Mouse (Mus musculus) lung, embryonic 16.5 days (tissue): ENCODE data around the gene D17Wsu92e. TPM values are rescaled to one million over a fixed set of nuclear protein-coding genes. Genes with fewer than 3 reads are reported as not detected.

Experiments used
- ATAC-seq: fragments of 200-750 bp; cut with Nextera tagmentation; 2 replicates; pipeline ENCODE4 v1.8.0; 2017; ENCODE audit warnings: low read depth, mild to moderate bottlenecking, moderate library complexity
- H3K27ac ChIP-seq: fragments of 300-500 bp; sonication (generic); 2 replicates; pipeline ENCODE4 v1.5.1; 2014; ENCODE audit warnings: mild to moderate bottlenecking, control low read depth, low read length
- H3K27me3 ChIP-seq: fragments of 300-500 bp; sonication (generic); 2 replicates; pipeline ENCODE4 v1.6.1; 2014; ENCODE audit warnings: low read depth, low read length, mixed read lengths; ENCODE audit not compliant: control insufficient read depth, insufficient read depth
- H3K36me3 ChIP-seq: fragments of 300-500 bp; sonication (generic); 2 replicates; pipeline ENCODE4 v1.6.1; 2014; ENCODE audit warnings: low read length; ENCODE audit not compliant: control insufficient read depth, insufficient read depth
- H3K4me1 ChIP-seq: fragments of 300-500 bp; sonication (generic); replicated peaks from 2 replicates; pipeline ENCODE4 v1.6.1; 2014; ENCODE audit warnings: low read length, mixed read lengths; ENCODE audit not compliant: control insufficient read depth, insufficient read depth
- H3K4me2 ChIP-seq: fragments of 300-500 bp; sonication (generic); 2 replicates; pipeline ENCODE4 v1.6.1; 2014; ENCODE audit warnings: low read depth, low read length, control low read depth
- H3K4me3 ChIP-seq: fragments of 300-500 bp; sonication (generic); 2 replicates; pipeline ENCODE4 v1.5.1; 2014; ENCODE audit warnings: mild to moderate bottlenecking, low read length, control low read depth
- H3K9ac ChIP-seq: fragments of 300-500 bp; sonication (generic); 2 replicates; pipeline ENCODE4 v1.6.1; 2014; ENCODE audit warnings: low read length, control low read depth
- H3K9me3 ChIP-seq: fragments of 300-500 bp; sonication (generic); 2 replicates; pipeline ENCODE4 v1.6.1; 2016; ENCODE audit warnings: low read length; ENCODE audit not compliant: control insufficient read depth
- WGBS: fragments of 180-500 bp; shearing (Covaris S2); extraction: QIAGEN DNeasy Blood & Tissue Kit; methylation state at CpG from one replicate; pipeline ENCODE4 v1.1.7; 2014; 5-methylcytosine and 5-hydroxymethylcytosine counted together
- polyA plus RNA-seq: library from polyadenylated mRNA; unstranded; fragments of >200 nt; fragmentation: Nextera tagmentation; extraction: Ambion mirVana; gene quantifications from 2 replicates; pipeline ENCODE4 v1.2.1, GENCODE M21; 2015

The D17Wsu92e gene
- polyA plus RNA-seq, 1 experiment from 2014 or later: 14.6 TPM

DNA sequence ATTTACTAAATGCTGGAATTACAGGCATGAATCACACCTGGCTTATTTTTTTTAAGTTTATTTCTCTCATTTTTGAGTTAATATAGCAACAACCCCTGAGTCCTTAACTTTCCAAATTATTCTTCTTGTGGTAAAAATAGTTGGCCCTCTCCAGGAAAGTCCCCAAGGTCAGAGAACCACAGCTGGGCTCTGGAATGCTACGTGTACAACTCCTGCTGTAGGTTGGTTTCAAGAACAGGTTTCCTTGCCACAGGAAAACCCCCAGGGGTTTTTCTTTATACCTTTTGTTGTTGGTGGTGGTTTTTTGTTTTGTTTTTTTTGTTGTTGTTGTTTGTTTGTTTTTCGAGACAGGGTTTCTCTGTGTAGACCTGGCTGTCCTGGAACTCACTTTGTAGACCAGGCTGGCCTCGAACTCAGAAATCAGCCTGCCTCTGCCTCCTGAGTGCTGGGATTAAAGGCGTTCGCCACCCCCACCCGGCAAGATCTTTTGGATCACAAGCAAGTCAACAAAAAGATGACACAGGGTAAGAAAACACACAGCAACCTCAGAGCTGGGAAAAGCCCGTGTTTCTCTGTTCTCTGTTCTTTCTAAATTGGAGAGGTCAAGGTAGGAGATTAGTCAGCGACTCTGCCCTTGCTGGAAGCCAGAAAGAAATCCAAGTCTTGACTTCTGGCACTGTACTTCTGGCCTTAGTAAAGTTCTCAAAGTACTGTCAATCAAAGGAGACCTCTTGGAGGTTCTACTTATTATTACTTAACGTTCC lies 2.9 kb upstream of the D17Wsu92e start:
- Histone ChIP-seq H3K9me3 (no peaks in the 10 kb centered on the region), H3K27ac (no peak overlapping the region), H3K4me1 (peaks cover 14% of the 10 kb centered on the region), H3K4me3 (no peak overlapping the region), H3K4me2 (no peak overlapping the region), H3K9ac (no peak overlapping the region), H3K27me3 (no peaks in the 10 kb centered on the region), H3K36me3 (no peaks in the 10 kb centered on the region)
- 68% methylated on average over 9 of the region's 9 CpGs for WGBS
- no peak for ATAC-seq

DNA sequence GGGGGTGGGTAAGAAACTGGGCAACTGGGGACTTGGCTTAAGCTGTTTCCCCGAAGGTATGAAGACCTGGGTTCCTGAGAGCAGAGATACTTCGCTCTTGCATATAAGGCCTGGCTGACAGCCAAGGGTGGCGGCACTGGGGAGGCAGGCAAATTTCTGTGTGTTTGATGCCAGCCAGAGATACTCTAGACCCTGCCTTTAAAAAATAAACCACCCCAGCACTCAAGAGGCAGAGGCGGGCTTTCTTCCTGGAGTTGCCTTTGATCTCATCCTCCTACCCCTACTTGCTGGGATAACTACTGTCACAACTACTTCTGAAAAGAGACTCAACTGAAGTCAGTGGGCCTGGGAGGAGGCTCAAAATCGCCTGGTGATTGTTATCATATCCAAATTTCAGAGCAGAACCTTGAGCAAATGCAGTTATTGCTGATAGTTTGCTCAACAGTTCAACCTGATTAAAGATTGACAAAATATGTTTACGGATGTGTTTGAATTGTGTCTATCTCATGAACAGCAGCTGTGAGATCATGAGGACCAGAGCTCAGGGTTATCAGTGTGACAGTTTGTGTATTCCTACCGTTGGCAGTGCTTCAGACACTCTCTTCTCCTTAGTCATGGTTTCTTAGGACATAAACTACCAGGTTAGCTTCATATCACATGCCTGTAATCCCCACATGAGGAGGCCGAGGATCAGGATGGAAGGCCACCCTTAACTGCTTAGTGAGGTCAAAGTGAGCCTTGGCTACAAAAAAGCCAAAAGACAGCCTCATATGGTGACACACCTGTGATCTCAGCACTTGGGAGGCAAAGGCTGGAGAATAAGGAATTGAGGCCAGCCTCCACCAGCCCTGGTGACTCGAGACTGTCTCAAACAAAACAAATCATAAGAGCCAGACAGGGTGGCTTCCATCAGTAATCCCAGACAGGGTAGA lies 1.2 kb upstream of the D17Wsu92e start:
- Histone ChIP-seq H3K9ac (peak overlapping the region; percentile 82), H3K36me3 (no peaks in the 10 kb centered on the region), H3K4me3 (peak overlapping the region; percentile 100), H3K9me3 (no peaks in the 10 kb centered on the region), H3K27ac (peak overlapping the region; percentile 90), H3K27me3 (no peaks in the 10 kb centered on the region), H3K4me1 (peaks cover 18% of the 10 kb centered on the region), H3K4me2 (peak overlapping the region; percentile 57)
- ATAC-seq: no peak
- 45% methylated on average over 9 of the region's 9 CpGs for WGBS

DNA sequence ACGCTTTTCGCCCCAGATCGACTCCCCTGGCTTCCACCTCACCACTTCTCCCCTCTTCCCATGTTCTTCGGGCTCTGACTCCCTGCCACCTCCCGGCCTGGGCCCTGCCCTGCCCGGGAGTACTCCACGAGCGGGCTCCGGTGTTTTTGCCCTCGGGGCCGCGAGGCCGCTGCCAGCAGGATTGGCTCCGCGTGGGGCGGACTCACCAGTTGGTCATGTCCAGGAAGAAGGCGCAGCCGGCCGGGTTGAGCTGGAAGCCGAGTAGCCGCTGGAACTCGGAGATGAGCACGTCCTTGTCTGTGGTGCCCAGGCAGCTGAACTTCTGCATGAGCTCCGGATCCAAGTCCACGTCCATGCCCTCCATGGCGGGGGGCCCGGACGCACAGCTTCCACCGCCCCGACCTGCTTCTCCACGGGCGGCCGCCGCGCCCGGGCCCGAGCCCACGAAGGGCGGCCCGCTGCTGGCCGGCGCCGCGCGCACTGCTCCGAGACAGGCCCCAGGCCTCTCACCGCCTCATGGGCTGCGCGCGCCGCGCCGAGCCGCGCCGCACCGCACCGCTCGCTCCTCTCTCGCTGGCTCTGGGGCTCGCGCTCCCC lies 379 bp downstream of the D17Wsu92e start:
- peak; percentile 82 for ATAC-seq
- Histone ChIP-seq H3K9me3 (no peaks in the 10 kb centered on the region), H3K36me3 (no peaks in the 10 kb centered on the region), H3K27ac (peak overlapping the region; percentile 83), H3K4me2 (peak overlapping the region; percentile 74), H3K4me1 (peaks cover 18% of the 10 kb centered on the region), H3K4me3 (peak overlapping the region; percentile 100), H3K9ac (peak overlapping the region; percentile 99), H3K27me3 (no peaks in the 10 kb centered on the region)
- WGBS: under 1% methylated on average over 38 of the region's 62 CpGs

DNA sequence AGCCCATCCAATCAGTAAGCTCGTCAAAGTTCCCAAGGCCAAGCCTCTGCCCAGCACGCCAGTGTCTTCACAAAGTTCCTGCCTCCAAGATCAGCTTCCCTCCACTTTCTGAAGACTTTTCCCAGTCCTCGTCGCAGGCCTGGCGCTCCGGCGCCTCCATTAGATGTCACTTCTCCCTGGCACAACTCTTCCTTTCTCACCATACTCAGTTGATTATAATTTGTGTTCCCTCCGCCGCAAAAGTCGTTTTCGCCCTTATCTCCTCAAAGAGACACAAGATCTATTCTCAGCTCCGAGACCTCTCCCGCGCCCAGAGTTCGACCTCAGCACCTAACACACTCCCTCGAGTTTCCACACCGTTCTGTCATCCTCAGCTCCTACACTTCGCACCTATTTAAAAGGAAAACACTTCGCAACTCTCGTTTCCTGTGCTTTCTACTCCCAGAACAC lies 902 bp downstream of the D17Wsu92e start:
- Histone ChIP-seq H3K4me1 (peaks cover 18% of the 10 kb centered on the region), H3K4me3 (peak overlapping the region; percentile 100), H3K36me3 (no peaks in the 10 kb centered on the region), H3K9me3 (no peaks in the 10 kb centered on the region), H3K9ac (peak overlapping the region; percentile 99), H3K27ac (peak overlapping the region; percentile 83), H3K4me2 (peak overlapping the region; percentile 74), H3K27me3 (no peaks in the 10 kb centered on the region)
- ATAC-seq: no peak
- WGBS: under 1% methylated on average over 20 of the region's 20 CpGs

DNA sequence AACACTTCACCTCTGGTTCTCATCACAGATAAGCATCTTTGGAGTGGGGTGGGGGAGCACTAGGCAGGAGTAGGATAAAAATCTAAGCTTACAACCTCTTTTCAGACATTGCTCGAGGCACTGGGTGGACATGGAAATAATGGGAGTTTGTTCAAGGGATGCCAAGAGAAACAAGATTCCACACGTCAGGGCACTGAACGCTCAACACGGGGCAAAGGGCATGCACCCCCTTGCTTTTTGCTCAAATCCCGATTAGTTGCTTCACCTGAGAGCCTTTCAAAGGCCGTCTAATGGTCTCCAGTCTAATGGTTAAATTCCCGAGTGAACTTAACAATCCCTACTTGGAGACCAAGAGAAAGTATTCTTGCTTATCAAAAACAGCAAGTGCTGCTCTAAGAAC lies 1.4 kb downstream of the D17Wsu92e start:
- H3K36me3 ChIP-seq: no peaks in the 10 kb centered on the region
- H3K27ac ChIP-seq: peak overlapping the region; percentile 83
- no peaks in the 10 kb centered on the region for H3K9me3 ChIP-seq
- ATAC-seq: no peak
- peaks cover 18% of the 10 kb centered on the region for H3K4me1 ChIP-seq
- WGBS: 13% methylated on average over 7 of the region's 7 CpGs
- H3K4me2 ChIP-seq: peak overlapping the region; percentile 74
- H3K27me3 ChIP-seq: no peaks in the 10 kb centered on the region
- H3K4me3 ChIP-seq: peak overlapping the region; percentile 100
- H3K9ac ChIP-seq: peak overlapping the region; percentile 99

DNA sequence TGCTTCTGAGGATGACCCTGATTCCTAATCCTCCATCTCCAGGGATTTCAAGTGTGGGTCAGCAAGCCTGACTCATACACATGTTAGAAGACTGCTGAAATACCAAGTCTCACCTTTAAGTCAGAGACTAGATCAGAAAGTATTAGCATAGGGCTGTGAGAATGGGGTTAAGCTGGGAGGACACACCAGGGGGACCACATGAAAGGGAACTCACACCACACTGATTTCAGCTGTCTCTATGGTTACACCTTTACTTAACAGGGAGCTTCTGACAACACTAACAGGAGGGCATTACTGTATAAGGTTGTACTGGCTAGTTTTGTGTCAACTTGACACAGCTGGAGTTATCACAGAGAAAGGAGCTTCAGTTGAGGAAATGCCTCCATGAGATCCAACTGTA lies 5.8 kb downstream of the D17Wsu92e start:
- no peaks in the 10 kb centered on the region for H3K27me3 ChIP-seq
- no peak for ATAC-seq
- no peak overlapping the region for H3K9ac ChIP-seq
- H3K4me3 ChIP-seq: no peak overlapping the region
- H3K27ac ChIP-seq: no peak overlapping the region
- no peak overlapping the region for H3K4me2 ChIP-seq
- H3K4me1 ChIP-seq: peaks cover 14% of the 10 kb centered on the region
- no peaks in the 10 kb centered on the region for H3K36me3 ChIP-seq
- no peaks in the 10 kb centered on the region for H3K9me3 ChIP-seq

DNA sequence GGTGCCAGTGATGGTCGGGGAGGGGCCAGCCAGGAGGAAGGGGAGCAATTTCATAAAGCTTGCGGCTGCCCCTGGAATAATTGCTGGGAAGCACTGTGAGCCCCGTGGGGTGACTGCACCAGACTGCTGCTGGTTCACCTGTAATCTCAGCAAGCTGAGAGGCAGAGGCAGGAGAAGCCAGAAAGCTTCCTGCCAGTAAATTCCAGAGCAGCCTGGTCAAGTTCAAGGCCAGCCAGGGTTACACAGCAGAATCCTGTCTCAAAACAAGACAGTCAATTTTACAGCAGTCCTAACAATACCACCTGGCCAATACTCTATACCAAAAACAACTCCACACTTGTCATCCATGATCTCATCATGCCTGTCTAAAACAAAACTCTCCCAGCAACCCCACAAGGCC lies 8.5 kb downstream of the D17Wsu92e start:
- no peak overlapping the region for H3K4me2 ChIP-seq
- no peak overlapping the region for H3K4me3 ChIP-seq
- no peak overlapping the region for H3K27ac ChIP-seq
- no peak for ATAC-seq
- no peaks in the 10 kb centered on the region; the same call in 1 of the 2 replicates for H3K4me1 ChIP-seq
- 69% methylated on average over 3 of the region's 3 CpGs for WGBS
- H3K9me3 ChIP-seq: no peaks in the 10 kb centered on the region
- no peaks in the 10 kb centered on the region for H3K36me3 ChIP-seq
- H3K9ac ChIP-seq: no peak overlapping the region
- H3K27me3 ChIP-seq: no peaks in the 10 kb centered on the region

DNA sequence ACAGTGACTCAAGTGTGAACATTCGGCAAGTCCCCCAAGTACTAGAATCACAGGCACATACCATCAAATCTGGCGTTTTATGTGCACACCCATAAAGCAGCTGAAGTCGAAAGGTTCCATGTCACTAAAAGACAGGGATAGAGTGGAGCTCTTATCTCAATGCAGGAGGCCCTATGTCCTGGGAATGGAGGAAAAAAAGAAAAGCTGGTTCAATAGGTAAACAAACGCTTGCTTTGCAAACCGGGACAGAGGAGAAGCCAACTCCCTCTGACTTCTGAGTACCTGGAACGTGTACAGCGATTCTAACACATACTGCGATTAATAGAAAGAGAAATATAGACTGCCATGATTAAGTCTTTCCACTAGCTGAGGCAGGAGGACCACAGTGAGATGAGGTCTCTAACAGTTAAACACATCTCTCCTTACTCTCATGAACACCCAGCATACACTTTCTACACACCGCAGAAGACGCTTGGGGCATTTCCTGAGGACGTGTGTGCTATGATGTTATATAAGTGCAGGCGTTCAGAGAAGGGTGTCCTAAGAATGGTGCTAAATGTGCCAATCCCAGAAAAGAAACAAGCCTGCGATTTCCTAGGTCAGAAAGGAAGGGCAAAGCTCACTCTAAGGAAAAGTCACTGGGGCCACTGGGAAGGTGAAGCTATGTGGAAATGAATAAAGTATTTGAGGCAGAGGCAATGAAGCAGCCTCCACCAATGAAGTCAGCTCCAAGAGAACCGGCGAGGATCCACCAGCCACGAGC lies 9.7 kb downstream of the D17Wsu92e start:
- 66% methylated on average over 16 of the region's 16 CpGs for WGBS
- Histone ChIP-seq H3K27me3 (no peaks in the 10 kb centered on the region), H3K4me2 (no peak overlapping the region), H3K4me1 (no peaks in the 10 kb centered on the region; the same call in 1 of the 2 replicates), H3K36me3 (no peaks in the 10 kb centered on the region), H3K4me3 (no peak overlapping the region), H3K9me3 (no peaks in the 10 kb centered on the region), H3K9ac (no peak overlapping the region), H3K27ac (no peak overlapping the region)
- no peak for ATAC-seq
